Mouse (Mus musculus): Measurements from ENCODE around the gene Nkx6-2.

DNA sequence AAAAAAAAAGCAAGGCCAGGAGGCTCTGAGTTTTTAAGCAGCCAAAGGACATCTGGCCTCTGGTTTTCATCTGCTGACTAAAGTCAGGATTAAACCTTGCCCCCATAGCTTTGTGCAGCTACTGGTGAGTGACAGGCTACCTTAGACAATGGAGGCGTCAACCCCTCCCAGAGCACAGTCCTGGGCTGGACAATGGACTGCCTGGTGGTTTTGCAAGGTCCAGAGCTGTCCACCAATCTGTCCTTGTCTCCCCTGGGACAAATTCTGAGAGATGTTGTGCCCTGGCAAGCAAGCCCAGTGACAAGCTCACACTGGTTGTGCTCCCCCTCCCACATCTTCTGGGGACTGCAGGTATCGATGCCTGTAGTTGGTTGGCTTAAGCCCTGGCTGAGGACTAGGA is 31.1 kb downstream of the Nkx6-2 start:
- TF ChIP-seq CTCF (IDR thresholded peaks at IDR 0.05; ENCODE audit: low read depth), result no peak
- no peak for TF ChIP-seq EP300 (IDR thresholded peaks at IDR 0.05; ENCODE audit: low read depth)

All from liver, embryonic 14.5 days (tissue).